Mouse (Mus musculus): Measurements from ENCODE around the gene Trpm3. TPM values are rescaled to one million over a fixed set of nuclear protein-coding genes. Genes with fewer than 3 reads are reported as not detected.
A peak's percentile ranks its signal among the peaks of the same experiment; 100 is the strongest.
"Not testable (repeated sequence)": the region's sequence is repeated elsewhere in the genome, so short reads cannot be mapped to it uniquely, and the experiment has no call there.

The Trpm3 gene
- total RNA-seq, 2 experiments from 2014 or later, result 1.7 to 1.8 TPM

DNA sequence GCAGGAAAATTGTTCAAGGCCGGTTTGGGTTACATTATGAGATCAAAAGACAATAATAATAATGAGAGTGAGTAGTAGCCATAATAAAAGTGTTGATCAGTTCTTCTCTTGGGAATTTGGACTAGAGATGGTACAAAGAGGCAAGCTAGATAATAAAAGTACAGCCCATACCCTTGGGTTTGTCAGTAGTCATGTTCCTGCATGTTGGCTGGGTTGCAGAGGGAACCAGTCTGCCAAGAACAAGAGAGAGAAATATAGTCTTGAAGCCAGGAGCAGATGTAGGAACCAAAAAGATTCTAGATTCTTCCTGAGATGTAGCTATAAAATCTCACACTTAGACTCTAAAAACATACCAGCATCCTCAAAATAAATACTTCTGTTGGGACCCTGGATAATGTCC, 861.4 kb downstream of the Trpm3 start:
- no peak for DNase-seq (ENCODE audit: low spot score)
- intact Hi-C loops (cut with DNase I), result loop anchor here (5.0 to 10.0 kb wide), 2 partner anchors 55 to 222 kb away; no protein-coding TSS in a partner anchor

DNA sequence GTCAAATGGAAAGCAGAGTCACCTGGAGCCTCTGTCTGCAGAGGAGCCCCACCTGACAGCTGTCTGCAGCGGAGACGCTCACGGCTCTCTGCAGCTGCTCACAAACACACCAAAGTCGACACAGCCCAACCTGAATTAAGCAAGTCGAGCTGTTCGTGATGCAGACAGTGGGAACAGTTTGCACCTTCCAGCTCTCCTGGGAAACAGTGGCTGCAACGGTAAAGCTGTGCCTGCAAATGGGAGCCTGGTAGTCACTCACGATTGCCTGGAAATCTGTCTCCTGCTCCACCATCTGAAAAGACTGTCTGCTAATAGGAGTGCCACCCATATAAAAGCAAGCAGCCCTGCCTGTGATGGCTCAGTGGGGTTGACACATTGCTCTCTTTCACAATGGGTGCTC, 865.0 kb downstream of the Trpm3 start:
- intact Hi-C loops (cut with DNase I), result loop anchor here (5.0 to 10.0 kb wide), 2 partner anchors 59 to 218 kb away; no protein-coding TSS in a partner anchor
- no peak for DNase-seq (ENCODE audit: low spot score)

DNA sequence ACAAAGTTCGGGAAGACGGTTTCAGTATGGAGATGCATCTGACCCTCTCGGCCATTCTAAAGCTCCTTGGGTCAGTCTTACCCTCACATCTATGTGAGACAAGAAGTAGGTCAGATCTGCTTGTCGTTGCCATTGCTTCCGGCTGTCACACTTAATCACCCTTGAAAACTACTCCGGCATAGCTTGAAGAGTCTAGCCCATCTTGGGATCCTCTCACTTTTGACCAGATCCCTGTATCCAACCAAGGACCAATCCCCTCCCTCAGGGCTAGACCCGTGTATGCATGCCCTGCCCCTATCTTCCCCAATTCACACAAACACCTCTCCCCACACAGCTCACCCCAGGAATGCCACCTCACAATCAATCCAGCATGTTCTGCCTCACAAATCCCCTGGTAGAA, 867.0 kb downstream of the Trpm3 start:
- intact Hi-C loops (cut with DNase I), result loop anchor here (5.0 to 10.0 kb wide), 3 partner anchors 61 to 126 kb away; no protein-coding TSS in a partner anchor
- no peak for DNase-seq (ENCODE audit: low spot score)

DNA sequence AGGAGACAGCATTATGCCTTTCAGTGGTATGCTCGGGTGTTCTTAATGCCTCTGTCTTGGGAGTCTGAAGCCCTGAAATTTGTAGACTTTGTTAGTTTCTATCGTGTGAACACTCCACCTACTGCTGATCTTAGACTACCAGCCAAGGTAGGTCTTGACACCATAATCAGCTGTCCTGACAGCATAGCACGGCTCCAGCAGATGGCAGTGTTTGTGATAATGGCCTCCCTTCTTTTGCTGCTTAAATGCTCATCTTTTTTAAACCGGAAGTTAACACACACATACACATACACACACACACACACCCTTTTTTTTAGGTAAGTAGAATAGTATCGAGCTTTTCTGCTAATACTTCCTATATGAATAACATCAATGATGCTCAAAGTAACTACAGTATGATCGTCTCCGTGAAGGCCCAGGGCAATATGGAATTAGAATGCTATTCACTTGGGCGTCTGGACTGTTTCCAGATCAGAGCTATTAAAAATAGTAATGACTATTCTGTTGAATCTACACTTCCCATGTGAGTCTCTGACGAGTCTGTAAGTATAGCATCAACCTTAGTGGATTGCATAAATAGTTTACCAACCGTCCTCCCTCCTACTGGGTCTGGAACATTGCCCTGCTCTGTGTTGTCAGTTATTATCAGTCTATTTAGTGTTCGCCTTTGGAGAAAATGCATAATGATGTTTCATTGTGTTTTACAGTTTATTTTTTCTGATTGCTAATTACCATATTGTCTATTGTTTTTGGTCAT, 867.8 kb downstream of the Trpm3 start:
- intact Hi-C loops (cut with DNase I), result loop anchor here (5.0 to 10.0 kb wide), 3 partner anchors 62 to 126 kb away; no protein-coding TSS in a partner anchor
- no peak for DNase-seq (ENCODE audit: low spot score)

DNA sequence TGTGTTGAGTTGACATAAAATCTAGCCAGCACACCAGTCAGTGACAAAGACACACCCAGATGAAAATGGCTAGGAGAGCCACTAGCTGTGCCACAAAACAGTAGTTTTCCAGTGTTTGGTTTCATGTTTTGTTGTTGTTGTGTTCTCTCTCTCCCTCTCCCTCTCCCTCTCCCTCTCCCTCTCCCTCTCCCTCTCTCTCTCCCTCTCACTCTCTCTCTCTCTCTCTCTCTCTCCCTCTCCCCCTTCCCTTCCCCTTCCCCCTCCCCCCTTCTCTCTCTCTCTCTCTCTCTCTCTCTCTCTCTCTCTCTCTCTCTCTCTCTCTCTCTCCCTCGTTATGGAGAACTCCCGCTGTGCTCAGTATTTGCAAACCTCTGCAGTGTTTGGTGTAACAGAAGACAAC, 874.8 kb downstream of the Trpm3 start:
- DNase-seq (ENCODE audit: low spot score), result no peak
- intact Hi-C loops (cut with DNase I), result loop anchor here (5.0 kb wide), 1 partner anchor 199 kb away; no protein-coding TSS in a partner anchor

DNA sequence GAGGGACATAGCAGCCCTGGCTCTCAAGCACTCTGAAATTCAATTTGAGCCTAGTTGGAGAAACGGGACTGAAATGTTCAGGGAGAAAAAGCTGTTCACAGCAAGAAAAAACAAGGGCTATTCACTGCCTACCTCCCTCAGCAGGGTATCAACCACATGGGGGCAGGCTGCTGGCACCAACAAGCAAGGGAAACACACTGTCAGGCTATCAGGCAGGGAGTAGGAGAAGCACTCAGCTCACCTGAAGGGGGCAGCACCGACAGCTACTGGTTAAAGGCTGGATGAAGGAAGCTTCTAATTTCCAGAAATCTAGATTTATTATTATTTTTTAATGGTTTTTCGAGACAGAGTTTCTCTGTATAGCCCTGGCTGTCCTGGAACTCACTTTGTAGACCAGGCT, 876.7 kb downstream of the Trpm3 start:
- intact Hi-C loops (cut with DNase I), result no loop called here
- DNase-seq (ENCODE audit: low spot score), result no peak

DNA sequence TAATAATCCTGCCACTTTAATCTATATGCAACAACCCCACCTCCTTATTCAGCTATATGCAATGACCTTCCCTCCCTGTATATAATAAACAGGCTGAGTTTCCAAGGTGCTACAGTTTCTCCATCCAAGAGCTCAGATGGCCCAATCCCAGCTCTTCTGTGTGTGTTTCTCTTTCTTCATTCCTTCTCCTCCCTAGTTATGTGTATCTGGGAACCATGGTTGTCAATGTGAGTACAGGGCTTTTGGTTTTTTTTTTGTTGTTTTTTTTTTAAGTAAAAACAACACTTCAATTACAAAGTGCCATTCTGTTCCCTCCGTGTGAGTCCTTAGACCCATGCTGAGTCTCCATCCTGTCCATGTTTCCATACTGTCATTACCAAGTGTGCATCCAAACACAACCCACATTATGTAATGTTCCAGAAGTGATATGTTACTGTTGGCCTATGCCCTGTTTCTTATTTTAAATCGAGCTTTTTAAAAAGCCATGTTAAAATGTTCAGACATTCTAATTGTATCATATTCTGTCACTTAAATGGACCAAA, 879.4 kb downstream of the Trpm3 start:
- DNase-seq (ENCODE audit: low spot score), result no peak
- intact Hi-C loops (cut with DNase I), result no loop called here

DNA sequence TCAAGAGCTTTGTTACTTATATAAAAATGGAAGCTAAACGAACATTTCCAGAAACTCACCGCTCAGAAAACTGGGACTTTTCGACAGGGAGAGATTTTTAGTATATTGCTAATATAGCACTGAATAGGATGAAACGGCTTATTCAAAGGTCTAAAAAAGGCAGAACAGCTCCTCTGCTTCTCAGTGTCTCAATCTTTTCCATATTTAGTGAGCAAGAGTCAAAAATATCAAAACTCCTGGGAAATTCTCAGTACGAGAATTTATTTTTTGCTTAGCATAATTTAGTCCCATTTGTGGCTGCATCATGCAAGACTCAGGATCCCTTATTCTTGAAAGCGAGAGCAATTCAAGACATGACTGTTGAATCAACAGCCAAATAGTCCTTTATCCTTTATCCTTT, 884.1 kb downstream of the Trpm3 start:
- DNase-seq (ENCODE audit: low spot score), result no peak
- intact Hi-C loops (cut with DNase I), result no loop called here

DNA sequence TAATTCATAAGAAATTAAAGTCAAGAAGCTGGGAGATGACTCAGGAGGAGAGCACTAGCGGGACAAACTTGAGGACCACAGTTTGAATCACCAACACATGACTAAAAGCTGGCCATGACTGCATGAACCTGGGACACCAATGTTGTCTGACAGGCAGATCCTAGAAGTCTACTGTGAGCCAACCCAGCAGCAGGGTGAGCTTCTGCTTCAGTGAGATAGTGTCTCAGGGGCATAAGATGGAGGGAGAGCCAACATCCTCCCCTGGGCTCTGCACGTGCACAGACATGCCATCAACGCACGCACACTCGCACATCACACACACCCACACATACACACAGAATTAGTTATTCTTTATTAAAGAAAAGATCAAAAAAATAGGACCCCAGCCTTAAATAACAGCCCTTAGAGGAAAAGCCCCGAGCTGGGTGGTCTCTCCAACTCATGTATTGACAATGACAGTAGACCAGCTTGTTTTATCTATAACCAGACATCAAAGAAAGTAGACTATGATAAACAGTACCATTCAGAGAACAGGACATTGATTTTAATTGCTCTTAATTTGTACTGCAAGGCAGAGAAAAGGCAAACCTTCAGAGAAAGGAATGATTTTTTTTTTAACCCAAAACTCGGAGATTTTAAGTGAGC, 884.6 kb downstream of the Trpm3 start:
- no peak for DNase-seq (ENCODE audit: low spot score)
- intact Hi-C loops (cut with DNase I), result no loop called here

DNA sequence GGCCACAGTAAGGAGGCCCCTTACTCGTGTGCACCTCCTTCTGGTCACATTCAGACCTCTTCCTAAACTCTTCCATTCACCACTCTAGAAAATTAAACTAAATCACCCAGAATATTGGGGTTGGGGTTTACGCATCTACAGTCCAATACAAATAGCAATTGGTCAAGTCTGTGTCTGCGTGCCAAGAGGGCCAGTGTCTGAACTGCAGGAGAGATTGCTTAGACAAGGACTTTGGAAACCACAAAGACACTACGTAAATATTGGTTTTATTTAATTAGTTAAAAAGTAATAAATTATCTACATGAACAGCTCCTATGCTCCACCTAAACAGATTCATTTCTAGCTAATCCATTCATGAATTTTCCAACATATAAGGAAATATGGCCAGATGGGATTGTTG, 886.0 kb downstream of the Trpm3 start:
- intact Hi-C loops (cut with DNase I), result no loop called here
- DNase-seq (ENCODE audit: low spot score), result no peak

DNA sequence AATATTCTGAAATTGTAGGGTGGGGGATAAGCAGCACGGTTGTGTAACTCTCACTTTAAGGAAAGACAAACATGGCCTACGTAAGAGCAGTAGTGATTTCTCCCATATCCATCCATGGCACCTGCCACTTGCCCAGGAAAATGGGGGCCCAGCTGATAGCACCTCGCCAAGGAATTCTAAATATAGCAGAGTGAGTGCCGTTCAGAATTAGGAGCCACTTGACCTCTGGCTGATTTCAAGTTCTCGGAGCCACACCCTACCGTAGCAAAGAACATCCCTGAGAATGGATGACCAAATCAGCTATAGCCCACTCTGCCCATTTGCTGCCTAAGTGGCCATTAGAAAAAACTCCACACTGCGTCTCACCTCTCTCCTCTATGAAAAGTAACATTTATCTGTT, 887.6 kb downstream of the Trpm3 start:
- intact Hi-C loops (cut with DNase I), result no loop called here
- no peak for DNase-seq (ENCODE audit: low spot score)

DNA sequence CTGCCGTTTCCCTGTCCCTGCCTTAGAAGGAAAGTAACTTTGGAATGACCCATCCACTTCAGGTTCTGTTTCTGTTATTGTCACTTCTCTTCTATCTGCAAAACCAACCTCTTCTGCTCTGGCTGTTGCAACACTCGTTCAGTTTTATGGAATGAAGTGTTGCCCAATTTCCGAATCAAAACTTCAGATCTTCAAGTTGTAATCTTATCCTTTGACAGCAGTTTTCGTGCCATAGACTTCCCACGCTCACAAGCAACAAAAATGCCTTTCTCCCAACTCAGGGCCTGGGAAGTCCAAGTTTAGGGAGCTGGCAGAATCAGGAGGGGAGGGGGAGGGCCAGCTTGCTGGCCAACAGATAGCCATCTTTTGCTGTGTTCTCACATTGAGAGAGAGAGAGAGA, 889.4 kb downstream of the Trpm3 start:
- intact Hi-C loops (cut with DNase I), result no loop called here
- DNase-seq (ENCODE audit: low spot score), result no peak

DNA sequence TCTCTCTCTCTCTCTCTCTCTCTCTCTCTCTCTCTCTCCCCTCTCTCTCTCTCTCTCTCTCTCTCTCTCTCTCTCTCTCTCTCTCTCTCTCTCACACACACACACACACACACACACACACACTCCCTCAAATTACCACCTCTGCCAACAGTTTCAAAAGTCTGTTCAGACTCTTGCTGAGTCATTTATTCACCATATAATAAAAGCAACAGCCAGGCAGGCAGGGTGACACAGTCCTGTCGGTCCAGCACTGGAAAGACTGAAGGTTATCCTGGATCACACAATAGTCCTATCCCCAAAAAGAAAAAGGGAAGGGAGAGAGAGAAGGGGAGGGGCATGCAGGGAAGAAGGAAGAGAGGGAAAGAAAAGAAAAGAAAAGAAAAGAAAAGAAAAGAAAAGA, 894.5 kb downstream of the Trpm3 start:
- intact Hi-C loops (cut with DNase I); DNase-seq (ENCODE audit: low spot score): not testable (repeated sequence)

DNA sequence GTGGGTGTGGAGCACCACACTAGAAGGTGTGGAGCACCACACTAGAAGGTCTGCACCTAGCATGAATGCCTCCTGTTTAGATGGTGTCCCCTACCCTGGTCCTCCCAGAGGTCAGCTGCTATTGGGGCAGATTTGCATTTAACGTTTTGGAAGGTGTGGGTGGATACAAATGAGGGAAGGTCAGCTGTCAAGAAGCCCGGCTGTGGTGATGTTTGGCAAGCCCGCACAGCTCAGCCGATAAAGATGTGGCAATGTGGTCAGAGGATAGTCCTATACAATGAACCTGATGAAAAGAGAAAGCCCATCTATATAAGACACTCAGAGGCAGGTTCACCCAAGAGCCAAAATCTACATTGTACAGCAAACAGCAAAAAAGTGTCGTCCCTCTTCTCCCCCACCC, 895.3 kb downstream of the Trpm3 start:
- DNase-seq (ENCODE audit: low spot score), result no peak
- intact Hi-C loops (cut with DNase I), result no loop called here

DNA sequence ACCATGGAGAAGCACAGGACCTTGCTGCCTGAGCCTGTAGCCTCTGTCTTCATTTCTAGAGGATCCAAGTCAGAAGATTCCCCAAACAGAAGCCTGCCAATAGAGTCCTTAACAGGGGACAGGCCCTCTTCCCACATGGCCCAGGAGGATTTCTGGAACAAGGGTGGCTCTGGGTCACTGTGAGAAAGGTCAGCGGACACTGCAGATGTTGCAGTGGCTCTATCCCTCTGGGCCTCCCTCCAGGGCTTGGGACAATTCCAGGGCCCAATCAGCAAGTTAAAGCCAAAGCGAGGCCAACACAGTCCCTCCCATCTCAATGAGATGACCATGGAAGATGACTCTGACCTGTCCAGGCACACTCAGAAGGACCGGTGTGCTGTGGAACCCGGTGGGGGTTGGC, 896.1 kb downstream of the Trpm3 start:
- DNase-seq (ENCODE audit: low spot score), result peak; percentile 84
- intact Hi-C loops (cut with DNase I), result no loop called here

DNA sequence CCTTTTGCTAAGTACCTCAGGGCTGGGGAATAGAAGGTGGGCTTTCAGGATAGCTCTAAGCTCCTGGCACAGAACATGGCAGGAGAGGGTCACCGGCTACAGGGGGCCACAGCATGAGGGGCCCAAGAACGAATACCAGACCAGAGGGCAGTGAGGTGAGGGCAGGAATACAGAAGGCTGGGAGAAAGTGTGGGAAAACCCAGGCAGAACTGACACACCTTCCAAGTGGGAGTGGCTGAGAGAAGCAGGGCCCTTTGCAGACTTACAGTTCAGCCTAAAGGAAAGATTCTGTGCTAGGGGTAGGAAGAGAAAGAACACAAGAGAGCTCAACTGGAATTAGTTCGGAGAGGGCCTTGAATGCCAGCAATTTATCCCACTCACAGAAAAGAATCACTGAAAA, 896.9 kb downstream of the Trpm3 start:
- DNase-seq (ENCODE audit: low spot score), result no peak
- intact Hi-C loops (cut with DNase I), result loop anchor here (2.0 kb wide), 1 partner anchor 17 kb away; no protein-coding TSS in a partner anchor

DNA sequence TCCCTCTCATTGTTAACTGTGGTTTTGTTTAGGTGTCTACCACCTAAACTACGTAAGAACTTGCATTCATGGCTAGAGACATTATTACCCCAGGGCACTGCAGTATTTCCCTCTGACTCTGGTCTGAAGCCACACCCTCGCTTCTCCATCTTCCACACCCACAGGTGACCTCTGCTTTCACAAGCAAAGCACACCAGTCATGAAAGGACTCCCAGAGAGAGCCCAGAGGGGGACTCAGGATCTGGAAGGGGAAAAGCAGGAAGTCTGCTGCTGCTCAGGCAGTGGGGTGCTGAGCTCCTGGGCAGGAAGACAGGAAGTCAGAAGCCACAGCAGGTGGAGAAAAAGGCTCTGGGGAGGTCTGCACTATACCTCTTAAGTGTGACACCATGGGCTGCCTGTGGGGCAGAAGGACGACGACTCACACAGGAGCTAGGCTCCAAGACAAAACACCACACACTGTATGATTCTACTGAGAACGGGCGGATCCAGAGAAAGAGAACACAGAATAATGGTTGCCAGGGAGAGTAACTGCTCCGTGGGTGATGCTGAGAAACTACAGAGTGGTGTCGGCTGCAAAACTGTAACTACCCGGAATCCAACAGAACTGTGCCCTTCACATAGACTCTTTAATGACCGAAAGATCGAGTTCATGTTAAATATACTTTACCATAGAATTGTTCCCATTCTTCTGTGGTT, 898.1 kb downstream of the Trpm3 start:
- intact Hi-C loops (cut with DNase I), result loop anchor here (2.0 kb wide), 1 partner anchor 16 kb away; no protein-coding TSS in a partner anchor
- DNase-seq (ENCODE audit: low spot score), result no peak

DNA sequence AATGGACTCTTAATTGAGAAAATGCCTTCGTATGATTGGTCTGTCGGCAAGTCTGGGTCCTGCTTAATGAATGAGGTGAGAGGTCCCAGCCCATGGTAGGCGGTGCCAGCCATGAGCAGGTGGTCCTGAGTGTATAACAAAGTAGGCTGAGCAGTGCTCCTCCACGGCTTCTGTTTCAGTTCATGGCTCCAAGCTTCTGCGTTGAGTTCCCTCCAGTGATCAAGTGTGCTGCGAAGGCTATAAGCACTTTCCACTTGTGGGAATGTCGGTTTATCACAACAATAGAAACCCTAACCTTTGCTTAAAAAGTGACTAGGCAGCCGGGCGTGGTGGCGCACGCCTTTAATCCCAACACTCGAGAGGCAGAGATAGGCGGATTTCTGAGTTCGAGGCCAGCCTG, 898.7 kb downstream of the Trpm3 start:
- no peak for DNase-seq (ENCODE audit: low spot score)
- intact Hi-C loops (cut with DNase I), result loop anchor here (2.0 kb wide), 1 partner anchor 15 kb away; no protein-coding TSS in a partner anchor

DNA sequence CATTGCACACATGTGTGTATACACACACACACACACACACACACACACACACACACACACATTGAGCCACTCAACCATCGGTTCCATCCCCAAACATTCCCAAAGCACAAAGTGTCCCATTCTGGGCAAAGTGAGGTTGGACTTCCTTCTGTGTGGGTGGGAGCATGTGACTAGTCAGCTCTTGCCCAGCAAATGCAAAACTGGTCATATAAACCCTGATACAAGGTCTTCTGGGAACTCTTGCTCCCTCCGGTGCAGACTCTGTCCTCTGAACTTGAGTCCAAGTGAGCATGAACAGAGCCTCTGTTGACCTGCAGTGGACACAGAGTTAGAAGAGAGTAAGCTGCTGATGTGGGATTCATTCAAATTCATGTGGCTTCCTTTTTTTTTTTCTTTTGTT, 899.5 kb downstream of the Trpm3 start:
- no peak for DNase-seq (ENCODE audit: low spot score)
- intact Hi-C loops (cut with DNase I), result no loop called here

DNA sequence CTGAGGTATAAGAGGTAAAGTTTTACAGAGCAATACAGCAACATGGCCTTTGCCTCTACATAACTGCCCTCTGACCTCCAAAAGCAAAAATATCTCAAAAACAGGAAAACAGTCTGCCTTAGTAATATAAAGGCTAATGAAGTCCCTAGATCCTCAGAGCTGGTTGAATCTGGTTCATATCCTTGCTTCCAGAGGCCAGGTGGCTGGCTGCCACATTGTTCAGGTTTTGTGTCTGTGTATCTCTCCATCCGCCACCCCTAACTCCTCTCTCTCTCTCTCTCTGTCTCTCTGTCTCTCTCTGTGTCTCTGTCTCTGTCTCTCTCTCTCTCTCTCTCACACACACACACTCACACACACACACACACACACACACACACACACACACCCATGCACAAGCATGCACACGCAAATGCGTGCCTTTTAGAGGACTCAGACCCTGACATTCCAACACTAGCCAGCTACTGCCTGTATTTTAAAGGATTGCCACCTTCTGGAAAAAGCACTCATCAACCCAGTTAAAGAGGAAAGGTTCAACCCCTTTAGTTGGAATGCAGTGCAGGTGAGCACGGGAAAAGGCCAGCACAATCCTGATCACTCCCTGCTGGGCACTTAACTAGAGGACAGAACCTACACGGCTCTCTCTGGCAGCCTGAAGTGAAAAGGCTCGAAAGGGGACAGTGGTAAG, 902.8 kb downstream of the Trpm3 start:
- DNase-seq (ENCODE audit: low spot score), result no peak
- intact Hi-C loops (cut with DNase I), result no loop called here

Data from heart, postnatal 25 days (tissue).